Mouse (Mus musculus): ENCODE results near the gene Tnik.

Tnik gene

DNA sequence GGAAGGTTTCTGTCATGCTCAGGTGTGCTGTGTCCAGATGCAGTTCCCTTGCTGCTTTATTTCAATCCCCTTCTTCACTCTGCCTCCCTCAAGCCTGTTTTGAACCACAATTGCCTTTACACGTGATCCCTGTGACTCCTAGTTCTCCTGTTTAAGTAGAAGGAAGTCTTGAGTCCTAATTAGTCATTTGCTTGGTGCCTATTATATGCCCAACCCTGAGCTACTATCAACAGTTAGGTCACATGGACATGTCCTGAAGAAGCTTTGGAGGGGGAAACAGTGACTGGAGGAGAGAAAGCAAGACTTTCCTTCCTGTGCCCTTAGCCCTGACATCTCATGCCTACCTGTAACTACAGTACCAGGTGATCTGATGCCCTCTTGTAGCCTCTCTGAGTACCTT, 210.4 kb downstream of the Tnik start:
- DNase-seq (ENCODE audit: low spot score in 2 of 2), result no peak

DNA sequence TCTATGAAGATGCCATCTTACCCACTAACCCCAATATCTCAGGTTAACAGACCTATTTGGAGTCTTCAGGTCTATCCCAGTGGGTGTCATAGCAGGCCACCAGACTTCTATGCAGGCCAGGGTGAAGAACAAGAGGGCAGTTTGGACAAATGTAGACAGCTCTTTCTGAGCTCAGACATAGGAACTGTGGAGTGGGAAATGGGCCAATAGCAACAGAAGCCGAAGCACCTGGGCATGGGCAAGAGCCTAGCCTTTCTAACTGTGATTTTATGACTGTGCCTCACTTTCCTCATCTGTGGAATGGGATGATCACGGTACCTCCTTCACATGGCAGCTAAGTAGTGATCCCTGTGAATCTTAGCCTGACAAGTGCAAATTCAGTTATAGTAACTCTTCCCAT, 214.4 kb downstream of the Tnik start:
- no peak for DNase-seq (ENCODE audit: low spot score in 2 of 2)

DNA sequence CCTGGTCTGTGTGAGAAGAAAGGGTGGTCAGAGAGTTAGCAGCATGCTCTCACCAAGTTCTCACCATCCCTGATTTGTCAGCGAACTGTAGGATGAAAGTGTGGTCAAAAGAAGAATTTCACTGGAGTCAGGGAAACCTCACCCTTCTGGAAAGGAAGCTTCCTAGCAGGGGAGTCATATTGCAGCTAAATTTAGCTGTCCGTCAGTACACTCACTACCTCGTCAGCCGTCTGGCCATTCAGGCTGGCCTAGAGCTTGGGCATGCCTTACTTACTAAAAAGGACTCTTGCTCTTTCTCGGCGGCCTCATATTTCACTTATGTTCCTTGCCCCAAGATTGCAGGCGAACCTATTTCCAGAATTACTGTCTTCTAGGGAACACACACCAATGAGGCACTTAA, 222.7 kb downstream of the Tnik start:
- DNase-seq (ENCODE audit: low spot score in 2 of 2), result no peak

DNA sequence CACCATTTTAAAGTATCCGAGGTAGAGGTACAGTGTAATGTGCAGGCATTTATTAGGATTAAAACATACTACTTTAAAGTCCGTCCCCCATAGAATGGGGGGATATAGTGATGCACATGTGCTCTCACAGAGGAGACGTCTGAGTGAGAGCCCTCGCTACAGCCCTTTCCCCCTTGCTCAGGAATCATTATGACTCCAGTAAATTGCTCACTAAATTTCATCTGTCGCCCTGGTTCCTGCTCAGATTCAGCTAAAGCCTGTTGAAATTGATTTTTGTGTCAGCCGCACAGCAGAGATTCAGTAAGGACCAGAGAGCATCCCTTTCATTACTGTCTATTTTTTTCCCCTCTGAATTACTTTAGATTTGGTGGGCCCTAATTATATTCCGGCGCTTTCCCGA, 224.4 kb downstream of the Tnik start:
- no peak for DNase-seq (ENCODE audit: low spot score in 2 of 2)

DNA sequence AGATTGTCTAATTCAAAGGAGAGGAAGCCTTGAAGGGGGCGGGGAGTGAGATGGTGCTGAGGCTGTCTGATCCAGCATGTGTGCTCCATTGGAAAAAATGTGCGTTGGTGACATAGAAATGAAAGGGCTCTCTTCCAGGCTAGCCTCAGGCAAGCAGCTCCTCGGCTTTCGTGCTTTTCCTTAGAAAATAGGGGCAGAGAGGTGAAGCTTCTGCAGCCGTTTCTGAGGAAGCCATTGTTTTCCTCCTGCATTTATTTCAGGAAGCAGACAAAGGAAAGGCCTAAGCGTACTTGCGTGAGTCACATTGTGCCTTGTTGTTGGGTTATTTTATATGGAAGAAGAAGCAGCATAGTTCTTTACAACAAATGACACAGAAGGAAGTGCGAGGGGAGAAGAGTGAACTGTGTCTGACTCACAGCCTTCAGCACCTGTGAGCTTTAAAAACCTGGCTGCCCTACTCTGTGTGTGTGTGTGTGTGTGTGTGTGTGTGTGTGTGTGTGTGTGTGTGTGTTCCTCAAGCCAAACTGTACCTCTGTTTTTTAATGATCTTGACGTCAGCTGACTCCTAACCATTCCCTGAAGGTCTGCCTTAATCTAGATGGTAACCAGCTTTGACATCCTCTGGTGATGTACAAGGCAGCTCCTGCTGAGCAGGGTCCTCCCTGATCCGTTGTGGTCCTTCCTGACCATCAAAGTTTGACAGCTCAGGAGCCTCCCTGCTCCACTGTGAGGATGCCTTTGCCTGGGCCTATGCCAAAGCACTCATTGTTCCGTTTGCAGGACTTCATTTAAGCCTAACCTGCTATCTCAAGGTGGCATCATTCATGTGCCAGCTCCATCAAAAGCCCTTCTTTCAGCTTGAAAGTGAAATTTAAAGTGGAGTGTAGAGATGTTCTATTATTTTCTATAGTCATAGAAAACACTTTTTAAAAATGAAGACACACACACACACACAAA, 228.3 kb downstream of the Tnik start:
- DNase-seq (ENCODE audit: low spot score in 2 of 2), result peak in 1 of 2 experiments; percentile 22

DNA sequence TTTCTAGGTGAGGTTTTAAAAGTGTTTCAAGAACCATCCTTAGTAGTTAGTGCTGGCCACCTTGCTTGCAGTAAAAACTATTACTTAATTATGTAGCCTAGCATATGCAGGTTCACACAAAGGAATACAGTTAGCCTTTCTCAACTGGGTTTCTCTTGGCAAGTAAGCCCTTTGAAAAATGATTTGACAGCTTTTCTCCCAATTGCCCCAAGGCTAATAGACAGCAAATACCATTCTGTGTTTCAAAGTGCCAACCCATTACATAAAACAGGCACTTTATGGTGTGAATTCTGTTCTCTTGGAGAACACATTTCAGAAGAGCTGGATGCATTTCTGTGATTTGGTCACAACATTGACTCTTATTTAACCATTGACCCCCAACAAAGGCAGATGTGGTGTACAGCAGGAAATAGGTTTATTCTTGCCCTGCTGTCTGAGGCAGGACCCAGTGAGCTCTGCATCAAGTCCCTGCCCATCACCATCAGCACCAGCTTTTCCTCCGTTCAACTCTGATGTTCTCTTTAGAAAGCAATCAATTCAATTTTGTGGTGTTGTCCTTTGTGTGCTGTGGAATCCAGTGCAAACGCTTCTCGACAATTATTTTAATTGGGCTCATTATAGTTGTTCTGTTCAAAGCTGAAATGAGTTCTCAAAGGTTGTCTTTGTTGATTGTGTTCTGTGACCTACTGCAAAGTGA, 233.9 kb downstream of the Tnik start:
- no peak for DNase-seq (ENCODE audit: low spot score in 2 of 2)

DNA sequence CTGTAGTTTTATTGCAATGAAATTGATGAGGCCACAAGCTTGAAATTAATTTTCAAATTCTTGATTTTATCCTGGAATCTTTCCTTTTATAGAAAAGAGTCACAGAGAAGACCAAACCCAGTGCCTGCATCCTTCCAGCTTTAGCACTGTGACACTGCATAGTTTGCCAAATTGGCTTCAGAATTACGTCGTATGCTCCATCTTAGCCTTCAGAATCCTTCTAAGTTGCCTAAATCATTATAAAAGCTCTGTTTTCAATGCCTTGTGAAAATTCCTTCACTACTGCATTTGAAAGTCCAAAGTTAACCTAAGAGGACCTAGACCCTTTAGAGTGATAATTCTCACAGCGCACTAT, 234.5 kb downstream of the Tnik start:
- DNase-seq (ENCODE audit: low spot score in 2 of 2), result no peak

DNA sequence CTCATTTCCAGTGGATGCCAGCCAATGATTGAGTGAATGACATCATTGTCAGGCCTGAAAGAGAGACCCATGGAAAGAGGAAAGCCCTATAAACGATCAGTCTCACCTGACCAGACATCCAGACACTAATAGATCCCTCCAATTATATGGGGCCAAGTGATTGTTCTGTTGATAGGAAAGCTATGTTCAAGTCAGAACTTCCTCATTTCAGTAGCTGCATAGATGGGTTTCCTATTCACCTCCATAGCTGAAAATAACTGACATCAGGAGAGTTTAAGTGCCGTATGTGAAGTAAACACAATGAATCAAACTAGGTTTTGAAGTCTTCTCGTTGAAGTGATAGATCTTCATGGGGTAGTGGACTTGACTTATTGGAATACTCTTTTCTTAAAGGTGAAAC, 239.7 kb downstream of the Tnik start:
- no peak for DNase-seq (ENCODE audit: low spot score in 2 of 2)

DNA sequence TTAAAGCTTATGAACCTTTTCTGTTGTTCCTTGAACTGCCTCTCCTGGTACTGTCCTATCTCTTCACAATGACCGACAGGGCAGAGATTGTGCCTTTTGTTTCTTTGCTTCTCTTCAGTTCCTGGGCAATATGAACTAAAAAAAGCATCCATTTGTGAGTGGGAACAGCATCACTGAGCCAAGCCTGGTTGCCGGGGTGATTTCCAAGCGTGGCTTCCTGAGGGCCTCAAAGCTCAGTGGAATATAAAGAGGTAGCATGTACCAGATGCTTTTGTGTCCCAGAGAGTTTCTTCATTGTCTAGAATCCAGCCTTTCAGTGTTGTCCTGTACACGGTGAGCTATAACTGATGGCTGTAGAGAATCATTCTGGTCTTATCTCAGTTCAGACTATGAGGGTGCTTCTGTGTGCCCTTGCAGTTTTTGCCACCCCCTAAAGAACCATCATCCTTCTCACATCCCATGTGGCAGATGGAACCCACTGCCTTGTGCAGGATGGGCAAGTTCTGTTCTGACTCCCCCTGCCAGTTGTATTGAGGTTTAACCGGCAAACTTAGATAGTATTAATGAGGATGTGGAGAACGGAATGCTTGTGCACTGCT, 246.4 kb downstream of the Tnik start:
- DNase-seq (ENCODE audit: low spot score in 2 of 2), result no peak

DNA sequence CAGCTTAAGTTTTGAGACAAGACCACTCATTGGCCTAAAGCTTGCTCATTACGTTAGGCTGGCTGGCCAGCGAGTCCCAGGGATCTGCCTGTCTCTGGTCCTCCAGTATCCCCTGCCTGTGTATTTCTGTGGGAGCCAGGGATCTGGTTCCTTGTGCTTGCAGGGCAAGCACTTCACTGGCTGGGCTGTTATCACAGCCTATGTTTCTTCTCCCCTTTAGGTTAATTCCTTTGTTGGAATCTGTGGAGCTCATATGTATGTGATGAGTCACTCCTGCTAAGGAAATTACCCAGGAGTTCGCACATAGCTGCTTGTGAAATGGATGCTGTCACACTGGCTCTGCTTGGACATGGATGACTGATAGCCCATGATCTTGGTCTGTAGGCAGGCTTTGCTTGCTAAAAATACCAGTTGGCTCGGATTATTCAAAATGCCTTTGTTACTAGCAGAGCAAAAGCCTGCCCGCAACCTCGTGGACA, 260.0 kb downstream of the Tnik start:
- no peak for DNase-seq (ENCODE audit: low spot score in 2 of 2)

DNA sequence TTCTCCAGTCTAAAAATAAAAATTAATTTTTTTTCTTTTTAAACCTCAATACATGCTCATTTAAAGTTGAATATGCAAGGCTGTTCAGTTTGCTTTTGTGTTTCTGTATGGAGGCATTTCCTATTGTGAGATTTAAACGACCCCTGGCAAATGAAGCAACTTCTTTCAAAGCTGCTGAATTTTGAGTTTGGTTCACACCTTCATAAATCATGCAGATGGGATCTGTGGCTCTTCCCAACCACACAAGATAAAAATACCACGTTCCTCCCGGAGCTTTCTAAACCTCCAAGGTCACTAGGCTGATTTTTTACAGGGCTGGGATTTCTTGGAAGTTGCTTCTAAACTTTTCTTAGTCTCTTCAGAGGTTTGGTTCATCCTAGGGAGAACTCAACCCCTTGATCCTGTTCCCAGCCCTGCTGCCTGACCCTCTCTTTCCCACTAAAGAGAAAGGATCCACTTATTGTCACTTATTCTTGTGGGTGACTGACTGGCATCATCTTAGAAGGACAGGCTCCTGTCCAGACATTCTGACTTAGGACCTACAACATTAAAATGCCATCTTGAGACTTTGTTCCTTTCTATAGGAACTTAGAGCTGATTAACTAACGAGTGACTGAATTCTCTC, 260.6 kb downstream of the Tnik start:
- DNase-seq (ENCODE audit: low spot score in 2 of 2), result no peak

DNA sequence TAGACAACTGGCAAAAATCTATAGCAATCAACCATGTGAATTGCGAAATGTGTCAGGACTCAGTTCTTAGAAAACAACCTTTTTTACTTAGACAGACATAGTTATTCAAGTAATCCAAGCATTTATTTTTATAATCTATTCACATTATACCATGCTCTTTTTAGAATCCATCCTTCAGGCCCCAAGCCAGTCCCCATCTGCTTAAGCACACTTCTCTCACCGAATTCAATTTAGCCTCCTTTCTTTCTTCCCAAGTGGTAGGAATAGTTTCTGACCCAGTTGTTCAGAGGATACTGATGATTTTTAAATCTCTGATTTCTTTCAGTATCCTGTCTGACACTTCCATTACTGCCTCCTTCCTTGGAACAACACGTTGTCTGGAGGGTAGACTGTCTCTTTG, 261.5 kb downstream of the Tnik start:
- DNase-seq (ENCODE audit: low spot score in 2 of 2), result no peak

DNA sequence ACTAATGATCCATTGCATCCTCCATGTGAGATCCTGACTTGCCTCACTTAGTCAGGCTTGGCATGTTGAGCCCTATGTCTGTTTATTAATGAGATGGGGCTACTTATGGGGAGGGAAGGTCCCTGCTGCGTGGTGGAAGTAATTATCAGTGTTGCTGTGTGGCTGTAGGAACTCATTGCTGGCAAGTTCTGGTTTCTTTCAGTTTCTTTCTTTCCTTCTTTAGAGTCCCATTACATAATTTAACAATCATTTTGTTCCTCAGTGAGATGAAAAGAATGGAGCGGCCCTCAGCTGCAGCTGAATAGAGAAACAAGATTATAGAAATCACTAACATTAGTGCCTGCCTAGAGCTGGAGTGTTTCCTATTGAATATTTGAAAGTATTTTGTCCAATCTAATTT, 263.7 kb downstream of the Tnik start:
- DNase-seq (ENCODE audit: low spot score in 2 of 2), result no peak

DNA sequence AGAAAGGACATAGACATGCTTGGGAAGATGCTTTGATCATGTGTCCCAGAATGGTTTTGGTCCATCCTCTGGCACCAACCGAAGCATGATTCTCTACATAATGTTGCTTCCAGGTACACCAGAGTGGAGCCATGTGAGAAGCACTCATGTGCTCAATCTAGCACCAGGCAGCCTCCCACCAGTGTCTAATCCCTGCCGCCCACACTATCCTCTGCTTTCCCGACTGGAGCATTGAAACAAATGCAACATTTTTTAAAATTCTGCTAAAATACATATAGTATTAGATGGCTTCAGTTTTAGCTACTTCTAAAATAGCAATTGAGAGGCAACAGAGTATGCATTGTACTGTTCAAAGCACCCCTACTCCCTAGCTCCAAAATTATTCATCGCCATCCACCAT, 264.2 kb downstream of the Tnik start:
- DNase-seq (ENCODE audit: low spot score in 2 of 2), result no peak

DNA sequence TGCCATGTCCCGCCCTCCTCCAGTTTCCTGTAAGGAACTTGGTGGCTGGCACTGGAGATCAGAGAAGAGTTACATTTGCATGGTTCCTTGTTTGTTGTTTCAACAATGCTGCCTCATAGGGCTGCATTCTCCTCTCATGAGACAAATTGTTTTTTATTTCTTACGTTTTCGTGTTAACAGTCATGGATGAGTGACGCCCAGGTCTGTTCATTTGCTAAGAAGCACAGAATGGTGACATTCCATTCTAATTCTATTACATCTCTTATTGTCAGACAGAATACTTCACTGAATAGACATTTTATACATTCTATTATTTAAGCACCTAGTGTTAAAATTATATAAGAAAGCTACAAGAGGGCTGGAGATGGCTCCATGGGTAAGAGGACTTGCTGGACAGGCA, 266.5 kb downstream of the Tnik start:
- DNase-seq (ENCODE audit: low spot score in 2 of 2), result no peak

DNA sequence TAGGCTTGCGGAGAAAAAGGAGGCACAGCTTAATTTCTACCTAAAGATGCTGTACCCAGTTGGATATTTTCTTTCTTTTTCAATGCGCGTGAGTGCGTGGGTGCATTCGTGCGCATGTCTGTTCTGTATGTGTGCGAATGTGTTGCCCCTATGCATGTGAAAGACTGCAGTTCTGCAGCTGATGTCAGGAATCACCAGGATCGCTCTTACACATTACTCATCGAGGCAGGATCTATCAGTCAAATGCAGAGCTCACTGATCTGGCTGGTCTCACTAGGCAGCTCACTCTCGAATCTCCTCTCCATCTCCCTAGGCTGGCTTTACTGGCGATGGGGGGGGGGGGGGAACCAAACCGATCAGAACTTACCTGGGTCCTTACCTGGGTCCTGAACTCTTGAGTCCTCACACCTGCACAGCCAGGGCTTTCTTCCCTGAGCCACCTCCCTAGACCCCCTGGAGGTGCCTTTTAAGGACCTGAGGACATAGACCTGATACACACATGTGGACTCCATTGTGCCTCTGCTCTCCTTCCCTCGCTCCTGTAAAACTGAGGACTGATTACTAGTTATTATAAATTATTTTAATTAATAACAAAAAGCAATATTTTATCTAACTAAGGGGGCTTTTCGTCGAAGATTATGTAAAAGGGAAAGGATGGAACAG, 268.4 kb downstream of the Tnik start:
- no peak for DNase-seq (ENCODE audit: low spot score in 2 of 2)

DNA sequence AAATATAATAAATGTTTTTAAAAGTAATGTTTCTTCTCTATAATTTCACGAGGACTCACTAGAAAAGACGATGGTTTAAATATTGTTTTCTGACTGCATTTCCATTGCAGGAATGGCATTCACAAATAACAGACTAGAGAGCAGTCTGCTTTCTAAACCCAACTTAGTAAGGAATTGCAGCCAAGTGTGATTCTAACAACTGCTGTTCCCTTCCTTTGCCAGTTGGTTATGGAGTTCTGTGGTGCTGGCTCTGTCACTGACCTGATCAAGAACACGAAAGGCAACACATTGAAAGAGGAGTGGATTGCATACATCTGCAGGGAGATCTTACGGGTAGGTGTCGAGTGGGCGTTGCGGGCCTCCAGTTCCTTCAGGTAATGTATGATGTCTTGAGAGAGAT, 269.7 kb downstream of the Tnik start:
- DNase-seq (ENCODE audit: low spot score in 2 of 2), result no peak

DNA sequence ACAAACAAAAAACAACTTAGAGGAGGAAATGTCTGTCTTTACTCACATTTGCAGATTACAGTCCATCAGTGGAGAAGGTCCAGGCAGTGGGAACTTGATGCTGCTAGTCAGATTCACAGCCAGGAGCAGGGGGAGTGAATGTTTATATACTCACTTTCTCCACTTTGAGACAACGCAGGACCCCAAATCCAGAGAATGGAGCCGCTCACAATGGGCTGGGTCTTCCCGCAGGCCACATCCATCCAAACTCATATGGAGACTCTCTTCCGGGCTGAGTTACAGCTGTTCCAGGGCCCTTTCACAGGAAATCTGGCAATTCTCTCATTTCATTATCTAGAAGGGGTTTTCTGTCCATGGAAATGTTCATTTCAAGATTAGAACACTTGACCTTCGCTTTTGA, 277.1 kb downstream of the Tnik start:
- DNase-seq (ENCODE audit: low spot score in 2 of 2), result no peak

DNA sequence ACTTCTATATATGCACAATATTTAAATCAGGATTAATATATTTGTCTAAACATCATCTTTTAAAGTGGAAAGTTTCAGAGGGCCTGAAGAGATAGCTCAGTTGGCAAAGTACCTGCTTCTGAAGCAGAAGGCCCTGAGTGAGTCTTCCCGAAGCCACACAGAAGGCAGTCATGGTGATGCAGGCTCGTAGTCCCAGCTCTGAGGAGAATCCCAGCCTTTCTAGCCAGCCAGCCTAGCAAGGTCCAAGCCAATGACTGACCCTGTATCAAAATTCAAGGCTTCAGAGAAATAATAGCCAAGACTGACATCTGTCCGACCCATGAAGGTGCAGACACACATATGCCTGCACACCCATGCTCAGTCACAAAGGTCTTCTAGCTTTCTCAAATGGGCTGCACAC, 279.9 kb downstream of the Tnik start:
- no peak for DNase-seq (ENCODE audit: low spot score in 2 of 2)

DNA sequence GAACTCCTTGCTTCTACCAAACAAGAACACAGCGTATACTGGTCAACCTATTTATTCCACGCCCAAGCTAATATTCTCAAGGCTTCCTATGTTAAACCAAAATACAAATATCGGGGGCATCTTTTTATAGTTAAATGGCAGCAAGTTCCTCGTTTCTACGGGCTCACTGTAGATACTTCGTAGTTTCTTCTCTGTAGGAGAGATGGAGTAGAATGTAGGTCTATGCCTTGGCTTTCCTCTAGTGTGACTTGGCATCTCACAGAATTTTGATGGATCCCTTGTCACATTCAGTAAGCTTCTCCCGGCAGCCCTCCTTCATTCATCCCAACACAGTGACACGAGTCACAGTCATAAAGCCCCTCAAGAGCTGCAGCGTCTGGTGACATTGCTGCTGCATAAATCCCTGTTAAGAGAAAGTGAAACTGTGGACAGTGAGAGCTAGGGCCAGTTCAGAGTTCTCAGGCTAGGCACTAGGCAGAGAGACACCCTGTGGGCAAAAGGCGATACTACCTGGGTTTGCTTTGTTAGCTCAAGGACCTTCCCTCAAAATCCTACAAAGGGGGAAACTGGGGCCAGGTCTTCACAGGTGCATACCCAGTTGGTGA, 280.5 kb downstream of the Tnik start:
- no peak for DNase-seq (ENCODE audit: low spot score in 2 of 2)

DNA sequence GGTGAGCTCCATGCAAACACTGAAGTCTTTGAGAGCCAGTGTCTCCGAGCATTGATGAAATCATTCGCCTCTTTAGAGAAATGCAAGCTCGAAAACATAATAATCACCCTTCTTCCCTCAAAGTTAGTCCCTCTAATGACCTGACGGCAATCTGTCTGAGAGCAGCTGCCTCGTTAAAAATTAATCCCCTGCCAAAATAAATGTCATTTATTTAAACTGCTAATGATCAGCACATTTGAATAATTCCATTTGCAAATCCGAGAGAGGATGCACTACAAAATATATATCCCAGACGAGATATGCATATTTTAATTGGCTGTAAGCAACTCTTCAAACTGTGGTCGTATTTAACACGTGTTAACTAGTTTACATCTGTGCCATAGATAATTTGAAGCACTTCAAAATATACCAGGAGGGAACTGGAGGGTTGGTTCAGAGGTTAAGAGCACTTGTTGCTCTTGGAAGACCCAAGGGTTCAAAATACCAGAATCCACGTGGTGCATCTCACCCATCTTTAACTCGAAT, 281.4 kb downstream of the Tnik start:
- no peak for DNase-seq (ENCODE audit: low spot score in 2 of 2)
